Mouse (Mus musculus): ENCODE data around the gene Gm10663. TPM values are rescaled to one million over a fixed set of nuclear protein-coding genes. Genes with fewer than 3 reads are reported as not detected.
A peak's percentile ranks its signal among the peaks of the same experiment; 100 is the strongest.

The Gm10663 gene
- polyA plus RNA-seq, 1 experiment from 2014 or later = not detected

DNA sequence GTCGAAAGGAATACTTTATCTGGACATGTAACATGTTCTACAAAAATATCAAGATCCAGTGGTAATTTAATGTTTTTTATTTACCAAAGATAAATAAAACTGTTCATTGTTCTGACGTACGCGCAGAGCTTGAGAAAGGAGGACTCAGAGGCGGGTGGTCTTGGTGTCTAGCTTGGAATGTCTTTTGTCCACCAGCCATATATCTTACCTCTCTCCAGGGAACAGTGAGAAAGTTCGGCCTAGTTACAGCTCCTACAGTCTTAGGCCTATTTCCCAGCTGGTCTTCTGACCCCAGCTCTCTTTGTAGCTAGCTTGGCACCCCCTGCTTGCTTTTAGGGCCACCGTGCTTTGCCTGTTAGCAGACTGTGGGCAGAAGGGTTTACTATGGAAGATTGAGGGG is 14.9 kb downstream of the Gm10663 start:
- Histone ChIP-seq H3K9me3 (no peaks in the 10 kb centered on the region), H3K4me1 (no peaks in the 10 kb centered on the region), H3K27ac (no peak overlapping the region), H3K36me3 (replicated peaks) (no peaks in the 10 kb centered on the region), H3K9ac (no peak overlapping the region), H3K4me2 (no peak overlapping the region), H3K27me3 (replicated peaks) (no peaks in the 10 kb centered on the region), H3K4me3 (no peak overlapping the region)
- WGBS = 80% methylated on average over 7 of the region's 7 CpGs
- no peak for ATAC-seq (replicated peaks)

DNA sequence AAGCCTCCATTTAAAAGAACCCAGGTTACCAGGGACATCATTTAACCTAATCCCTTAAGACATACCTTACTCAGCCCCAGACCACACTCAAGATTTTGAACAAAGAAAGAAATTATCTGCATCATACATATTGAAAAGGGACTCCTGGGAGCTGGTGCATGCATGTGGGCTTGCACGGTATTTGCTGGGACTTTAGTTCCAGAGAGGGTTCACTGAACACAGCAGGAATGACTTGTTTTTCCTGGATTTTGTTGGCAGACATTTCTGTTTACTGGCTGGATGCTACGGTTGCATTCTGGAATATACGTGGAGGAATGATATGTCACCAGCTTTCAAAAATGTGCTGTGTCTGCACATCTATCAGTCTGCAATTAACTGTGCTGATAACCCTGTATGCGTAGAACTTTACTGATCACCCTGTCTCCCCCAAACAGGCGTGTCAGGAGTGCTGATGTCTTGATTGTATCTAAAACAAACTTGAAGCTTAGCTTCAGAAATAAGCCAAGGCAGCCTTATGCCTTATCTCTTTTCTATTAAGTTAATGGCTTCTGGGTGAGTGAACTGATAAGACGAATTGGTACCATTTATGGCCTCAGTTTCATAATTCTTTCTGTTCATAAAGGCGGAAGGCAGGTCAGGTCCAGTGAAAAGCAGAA is 23.1 kb downstream of the Gm10663 start:
- no peaks in the 10 kb centered on the region for H3K36me3 ChIP-seq (replicated peaks)
- no peak overlapping the region for H3K4me2 ChIP-seq
- no peak overlapping the region for H3K27ac ChIP-seq
- 65% methylated on average over 7 of the region's 7 CpGs for WGBS
- no peak overlapping the region for H3K9ac ChIP-seq
- H3K4me3 ChIP-seq = no peak overlapping the region
- no peaks in the 10 kb centered on the region for H3K4me1 ChIP-seq
- no peaks in the 10 kb centered on the region for H3K9me3 ChIP-seq
- ATAC-seq (replicated peaks) = no peak
- no peaks in the 10 kb centered on the region for H3K27me3 ChIP-seq (replicated peaks)

DNA sequence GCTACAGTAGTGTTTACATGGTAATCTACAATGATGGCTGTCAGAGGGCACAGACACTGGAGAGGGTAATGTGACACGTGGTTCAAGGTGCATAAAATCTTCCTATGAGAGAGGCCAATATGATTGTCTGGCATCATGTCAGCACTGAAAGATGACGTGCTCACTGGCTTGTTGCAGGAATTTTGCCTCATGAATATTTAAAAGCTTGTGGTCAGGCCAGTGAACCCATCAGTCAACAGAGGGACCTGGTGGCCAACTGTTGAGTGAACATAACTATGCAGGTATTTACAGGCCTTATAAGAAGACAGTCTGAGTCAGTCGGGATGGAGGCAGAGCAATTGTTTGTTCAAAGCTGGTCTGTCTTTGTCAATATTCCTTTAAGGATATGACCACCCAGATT is 24.9 kb downstream of the Gm10663 start:
- Histone ChIP-seq H3K4me3 (no peak overlapping the region), H3K27me3 (replicated peaks) (no peaks in the 10 kb centered on the region), H3K36me3 (replicated peaks) (no peaks in the 10 kb centered on the region), H3K27ac (no peak overlapping the region), H3K9me3 (no peaks in the 10 kb centered on the region), H3K9ac (no peak overlapping the region), H3K4me1 (no peaks in the 10 kb centered on the region), H3K4me2 (no peak overlapping the region)
- no peak for ATAC-seq (replicated peaks)
- 48% methylated on average over 3 of the region's 3 CpGs for WGBS

DNA sequence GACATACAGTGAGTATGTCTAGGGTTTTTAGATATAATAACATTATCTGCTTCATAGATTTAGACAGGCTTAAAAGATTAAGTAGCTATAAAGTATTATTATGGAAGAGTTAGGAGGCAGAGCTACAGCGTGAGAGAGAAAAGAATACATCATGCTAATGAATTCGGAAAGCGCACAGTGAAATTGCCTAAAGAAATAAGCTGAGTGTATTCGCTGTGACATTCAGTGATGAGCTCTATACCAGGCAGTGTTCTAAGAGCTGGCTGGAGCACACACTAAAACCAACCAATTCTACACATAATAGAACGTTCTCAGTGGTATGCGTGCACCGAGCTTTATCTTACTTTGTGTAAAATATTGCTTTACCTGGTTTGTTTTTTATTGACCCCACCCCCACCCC is 28.8 kb downstream of the Gm10663 start:
- Histone ChIP-seq H3K36me3 (replicated peaks) (no peaks in the 10 kb centered on the region), H3K9me3 (no peaks in the 10 kb centered on the region), H3K4me3 (no peak overlapping the region), H3K27ac (no peak overlapping the region), H3K9ac (no peak overlapping the region), H3K4me1 (no peaks in the 10 kb centered on the region), H3K27me3 (replicated peaks) (no peaks in the 10 kb centered on the region), H3K4me2 (no peak overlapping the region)
- WGBS = 43% methylated on average over 7 of the region's 7 CpGs
- ATAC-seq (replicated peaks) = peak; percentile 66; the same call in 1 of the 2 replicates

DNA sequence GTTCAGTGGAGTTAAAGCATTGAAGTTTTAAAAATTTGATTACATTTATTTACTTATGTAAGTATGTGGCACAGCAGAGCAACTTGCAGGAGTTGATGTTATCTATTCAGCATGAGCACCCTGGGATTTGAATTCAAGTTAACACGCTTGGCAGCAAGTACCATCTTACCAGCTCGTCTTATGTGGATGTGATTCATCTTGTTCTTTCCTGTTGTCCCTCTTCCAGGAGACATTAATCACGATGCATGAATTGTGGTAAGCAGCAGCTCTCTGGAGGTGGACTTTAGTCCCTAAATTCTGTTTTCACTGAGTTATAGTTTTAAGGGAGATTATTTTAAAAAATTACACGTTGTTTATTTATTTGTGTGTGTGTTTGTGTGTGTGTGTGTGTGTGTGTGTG is 29.2 kb downstream of the Gm10663 start:
- Histone ChIP-seq H3K4me3 (no peak overlapping the region), H3K27ac (no peak overlapping the region), H3K4me1 (no peaks in the 10 kb centered on the region), H3K9me3 (no peaks in the 10 kb centered on the region), H3K36me3 (replicated peaks) (no peaks in the 10 kb centered on the region), H3K4me2 (no peak overlapping the region), H3K27me3 (replicated peaks) (no peaks in the 10 kb centered on the region), H3K9ac (no peak overlapping the region)
- WGBS = 60% methylated on average over 4 of the region's 4 CpGs
- no peak for ATAC-seq (replicated peaks)

DNA sequence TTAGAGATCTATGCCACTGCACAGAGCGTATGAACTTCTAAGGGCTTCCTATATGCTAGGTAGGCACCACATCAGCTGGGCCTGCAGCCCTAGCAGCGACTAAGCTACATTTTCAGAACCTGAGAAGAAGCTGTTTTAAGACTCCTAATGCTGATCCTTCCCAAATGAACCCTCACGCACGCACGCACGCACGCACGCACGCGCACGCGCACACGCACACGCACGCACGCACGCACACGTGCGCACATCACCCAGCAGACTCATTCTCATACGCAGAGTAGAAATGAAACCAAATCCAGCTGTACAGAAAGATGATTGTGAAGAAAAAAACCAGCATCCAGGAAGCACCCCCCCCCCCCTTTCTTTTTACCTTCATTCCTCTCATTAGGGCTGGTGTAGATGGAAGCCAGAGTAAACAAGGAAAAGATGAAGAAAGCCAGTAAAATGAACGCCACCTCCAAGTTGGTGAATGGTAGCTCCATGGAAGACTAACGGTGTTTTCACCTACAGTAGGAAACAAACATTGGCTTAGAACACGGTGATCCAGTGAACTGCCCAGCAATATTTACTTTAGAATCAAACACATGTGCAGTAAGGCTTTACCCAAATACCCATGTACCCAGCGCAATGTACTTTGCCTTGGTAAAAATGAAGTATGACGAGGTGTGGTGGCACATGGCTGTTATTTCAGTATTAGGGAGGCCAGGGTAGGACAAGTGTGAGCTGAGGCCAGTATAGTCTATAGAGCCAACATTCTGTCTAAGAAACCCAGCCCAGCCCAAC is 33.3 kb downstream of the Gm10663 start:
- H3K9ac ChIP-seq = no peak overlapping the region
- no peak overlapping the region for H3K4me2 ChIP-seq
- WGBS = 96% methylated on average over 25 of the region's 25 CpGs
- ATAC-seq (replicated peaks) = no peak
- H3K27me3 ChIP-seq (replicated peaks) = no peaks in the 10 kb centered on the region
- no peaks in the 10 kb centered on the region for H3K4me1 ChIP-seq
- H3K27ac ChIP-seq = no peak overlapping the region
- H3K4me3 ChIP-seq = no peak overlapping the region
- no peaks in the 10 kb centered on the region for H3K9me3 ChIP-seq
- no peaks in the 10 kb centered on the region for H3K36me3 ChIP-seq (replicated peaks)

DNA sequence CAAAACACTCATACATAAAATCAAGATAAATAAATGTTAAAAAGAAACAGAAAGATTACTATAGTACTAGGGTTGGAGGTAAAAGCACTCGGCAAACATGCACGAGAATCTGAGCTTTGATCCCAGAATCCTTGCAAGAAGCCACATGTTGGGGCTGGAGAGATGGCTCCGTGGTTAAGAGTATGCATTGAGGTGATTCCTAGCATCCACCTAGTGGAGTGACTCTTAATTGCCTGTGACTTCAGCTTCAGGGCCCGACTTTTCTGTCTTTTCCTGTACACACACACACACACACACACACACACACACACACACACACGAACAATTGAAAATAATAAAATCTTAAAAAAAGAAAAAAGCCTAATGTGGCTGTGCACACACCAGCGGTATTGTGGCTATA is 34.1 kb downstream of the Gm10663 start:
- Histone ChIP-seq H3K36me3 (replicated peaks) (no peaks in the 10 kb centered on the region), H3K27me3 (replicated peaks) (no peaks in the 10 kb centered on the region), H3K9ac (no peak overlapping the region), H3K9me3 (no peaks in the 10 kb centered on the region), H3K4me3 (no peak overlapping the region), H3K27ac (no peak overlapping the region), H3K4me1 (no peaks in the 10 kb centered on the region), H3K4me2 (no peak overlapping the region)
- 78% methylated on average over 6 of the region's 6 CpGs for WGBS
- ATAC-seq (replicated peaks) = no peak

DNA sequence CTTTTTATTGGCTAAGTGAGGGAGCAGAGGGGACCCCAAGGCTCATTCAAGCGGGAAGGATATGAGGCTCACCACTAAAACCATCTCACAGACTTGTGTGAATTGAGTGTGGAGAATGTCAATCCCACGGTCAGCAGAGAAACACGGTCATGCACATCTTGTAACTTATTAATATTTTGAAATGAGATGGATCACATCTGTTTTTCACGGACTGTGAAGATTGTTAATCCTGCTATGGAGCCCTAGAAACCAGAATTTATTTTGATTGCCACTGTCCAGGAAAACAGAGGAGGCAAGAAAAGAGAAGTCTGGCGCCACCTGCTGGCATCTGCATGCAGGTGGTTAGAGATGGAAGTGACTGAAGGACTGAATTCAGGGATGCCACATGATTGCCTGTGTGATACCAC is 35.5 kb downstream of the Gm10663 start:
- peak; percentile 90 for ATAC-seq (replicated peaks)
- H3K4me1 ChIP-seq = no peaks in the 10 kb centered on the region
- WGBS = 45% methylated on average over 5 of the region's 5 CpGs
- no peak overlapping the region for H3K27ac ChIP-seq
- no peak overlapping the region for H3K4me3 ChIP-seq
- H3K9ac ChIP-seq = no peak overlapping the region
- H3K36me3 ChIP-seq (replicated peaks) = no peaks in the 10 kb centered on the region
- no peaks in the 10 kb centered on the region for H3K9me3 ChIP-seq
- H3K4me2 ChIP-seq = no peak overlapping the region
- no peaks in the 10 kb centered on the region for H3K27me3 ChIP-seq (replicated peaks)

DNA sequence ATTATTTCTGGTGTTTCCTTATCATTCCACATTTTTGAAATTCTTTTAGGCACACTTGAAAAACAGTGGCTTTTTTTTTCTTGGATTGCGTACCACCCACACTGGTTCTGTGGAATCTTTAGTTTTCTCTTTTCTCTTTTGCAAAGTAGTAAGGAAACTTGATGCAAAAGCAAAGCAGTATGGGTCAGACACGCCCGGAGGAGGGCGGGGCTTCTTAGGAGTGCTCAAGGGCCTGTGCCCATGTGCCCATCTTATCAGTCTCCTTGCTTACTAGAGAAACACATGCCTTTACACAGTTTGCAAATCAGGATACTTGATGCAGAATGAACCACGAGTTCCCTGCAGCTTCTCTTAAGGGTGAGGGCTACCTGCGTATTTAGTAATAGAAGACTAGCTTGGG is 37.3 kb downstream of the Gm10663 start:
- ATAC-seq (replicated peaks) = no peak
- no peak overlapping the region for H3K9ac ChIP-seq
- no peak overlapping the region for H3K4me2 ChIP-seq
- H3K9me3 ChIP-seq = no peaks in the 10 kb centered on the region
- H3K27ac ChIP-seq = no peak overlapping the region
- H3K4me1 ChIP-seq = no peaks in the 10 kb centered on the region
- no peaks in the 10 kb centered on the region for H3K27me3 ChIP-seq (replicated peaks)
- H3K36me3 ChIP-seq (replicated peaks) = no peaks in the 10 kb centered on the region
- H3K4me3 ChIP-seq = no peak overlapping the region
- 82% methylated on average over 6 of the region's 6 CpGs for WGBS

DNA sequence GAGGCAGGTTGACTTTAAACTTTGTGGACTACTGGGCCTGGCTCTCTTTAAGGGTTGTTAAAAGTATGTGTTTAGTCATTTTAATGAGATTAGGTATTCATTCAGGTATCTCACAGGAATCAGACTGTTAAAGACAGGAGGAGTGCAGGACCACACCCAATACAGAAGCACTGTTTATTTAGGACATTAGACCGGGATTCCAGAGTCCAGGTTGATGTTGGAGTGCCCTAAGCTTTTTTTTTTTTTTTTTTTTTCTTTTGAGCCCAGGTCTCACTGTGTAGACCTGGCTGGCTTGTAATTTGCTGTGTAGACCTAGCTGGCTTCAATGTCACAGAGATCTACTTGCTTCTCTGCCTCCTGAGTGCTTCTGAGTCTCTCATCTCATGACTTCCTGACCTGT is 51.2 kb downstream of the Gm10663 start:
- 79% methylated on average over 1 of the region's 1 CpGs for WGBS
- no peak for ATAC-seq (replicated peaks)
- Histone ChIP-seq H3K4me2 (no peak overlapping the region), H3K4me1 (no peaks in the 10 kb centered on the region), H3K36me3 (replicated peaks) (no peaks in the 10 kb centered on the region), H3K9ac (no peak overlapping the region), H3K9me3 (no peaks in the 10 kb centered on the region), H3K4me3 (no peak overlapping the region), H3K27ac (no peak overlapping the region), H3K27me3 (replicated peaks) (no peaks in the 10 kb centered on the region)

DNA sequence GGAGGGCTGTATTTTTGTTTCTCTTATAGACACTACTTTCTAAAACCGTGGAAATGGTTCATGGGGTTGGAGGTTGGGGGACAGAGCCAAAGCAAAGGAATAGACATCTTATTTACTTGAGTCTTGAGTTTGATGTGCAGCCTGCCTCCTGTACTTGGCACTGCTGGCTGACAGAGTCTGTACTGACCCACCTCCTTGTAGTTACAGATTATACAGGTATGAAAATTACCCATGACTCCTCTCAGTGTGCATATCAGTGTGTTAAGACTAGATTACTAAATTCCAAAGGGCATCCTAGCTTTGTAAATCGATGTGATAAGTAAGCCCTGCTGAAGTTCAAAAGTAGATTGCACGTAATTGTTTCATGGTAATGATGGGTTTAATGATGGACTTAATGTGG is 51.6 kb downstream of the Gm10663 start:
- H3K27ac ChIP-seq = no peak overlapping the region
- no peaks in the 10 kb centered on the region for H3K36me3 ChIP-seq (replicated peaks)
- no peak overlapping the region for H3K4me3 ChIP-seq
- ATAC-seq (replicated peaks) = no peak
- no peak overlapping the region for H3K4me2 ChIP-seq
- no peaks in the 10 kb centered on the region for H3K9me3 ChIP-seq
- H3K9ac ChIP-seq = no peak overlapping the region
- no peaks in the 10 kb centered on the region for H3K27me3 ChIP-seq (replicated peaks)
- 80% methylated on average over 3 of the region's 3 CpGs for WGBS
- no peaks in the 10 kb centered on the region for H3K4me1 ChIP-seq
